Mouse (Mus musculus) spleen, adult 12 weeks (tissue): ENCODE results near the gene Gm20388.

Source experiments
- DNase-seq: peaks from one replicate; pipeline ENCODE4 v3.0.0; 2022; ENCODE audit warnings: low spot score

Gene Gm20388

GRCm38 (mm10) chr8:122415554-122415953 is 2504.9 kb downstream of the Gm20388 start:
- DNase-seq, result no peak

GRCm38 (mm10) chr8:122419881-122420555 is 2509.4 kb downstream of the Gm20388 start:
- DNase-seq, result no peak

DNA sequence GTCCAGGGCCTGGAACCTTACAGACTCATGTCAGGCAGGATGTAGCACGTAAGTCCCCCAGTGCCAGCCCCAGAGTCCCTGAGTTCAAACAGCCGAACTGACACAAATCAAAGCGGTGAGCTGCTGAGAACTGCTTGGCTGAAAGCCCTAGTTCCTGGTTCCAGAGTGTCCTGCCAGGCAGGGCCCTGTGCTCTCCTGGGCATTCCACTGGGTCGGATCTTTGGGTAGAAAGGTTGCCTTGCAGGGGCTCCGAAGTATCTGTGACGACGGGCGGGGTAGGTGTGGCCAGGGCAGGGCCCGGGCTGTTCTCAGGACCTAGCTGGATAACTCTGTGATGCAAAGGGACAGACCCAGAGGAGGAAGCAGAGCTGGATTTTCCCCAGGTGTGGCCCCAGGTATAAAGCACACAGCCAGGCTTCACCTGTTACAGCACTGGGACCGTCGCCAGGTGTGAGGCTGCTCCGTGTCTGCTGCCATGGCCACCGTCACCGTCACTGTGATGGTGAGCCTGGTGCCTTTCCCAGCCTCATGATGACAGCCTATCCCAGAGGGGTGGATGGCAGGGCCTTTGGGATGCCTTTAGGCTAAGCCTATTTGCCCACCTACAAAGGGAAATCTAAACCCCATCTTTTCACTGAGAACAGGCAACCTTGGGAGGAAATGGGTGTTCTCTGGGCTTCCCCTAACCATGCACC is 2510.9 kb downstream of the Gm20388 start, which contains the start of gene Il17c:
Gene Il17c (plus strand): TSS at position 645 of the 695 bp plus-strand sequence.
- DNase-seq, result no peak

GRCm38 (mm10) chr8:122423217-122423616 is 2512.6 kb downstream of the Gm20388 start:
- no peak for DNase-seq

DNA sequence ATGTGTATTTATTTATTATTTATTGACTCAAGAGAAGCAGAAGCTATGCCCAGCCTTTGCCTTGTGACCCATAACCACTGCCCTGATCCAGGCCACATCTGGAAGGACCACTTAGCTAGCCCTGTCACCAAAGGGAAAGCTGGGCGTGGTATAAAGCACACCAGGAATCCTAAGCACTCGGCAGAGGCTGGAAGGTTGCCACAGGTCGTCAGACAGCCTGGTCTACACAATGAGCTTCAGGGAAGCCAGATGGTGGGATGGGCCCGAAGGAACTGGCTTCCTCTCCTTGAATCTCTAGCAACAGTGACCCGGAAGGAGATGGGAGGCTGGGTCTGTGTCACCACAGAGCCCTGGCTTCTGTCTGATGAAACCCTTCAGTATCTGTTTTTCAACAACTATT is 2513.0 kb downstream of the Gm20388 start:
- no peak for DNase-seq

DNA sequence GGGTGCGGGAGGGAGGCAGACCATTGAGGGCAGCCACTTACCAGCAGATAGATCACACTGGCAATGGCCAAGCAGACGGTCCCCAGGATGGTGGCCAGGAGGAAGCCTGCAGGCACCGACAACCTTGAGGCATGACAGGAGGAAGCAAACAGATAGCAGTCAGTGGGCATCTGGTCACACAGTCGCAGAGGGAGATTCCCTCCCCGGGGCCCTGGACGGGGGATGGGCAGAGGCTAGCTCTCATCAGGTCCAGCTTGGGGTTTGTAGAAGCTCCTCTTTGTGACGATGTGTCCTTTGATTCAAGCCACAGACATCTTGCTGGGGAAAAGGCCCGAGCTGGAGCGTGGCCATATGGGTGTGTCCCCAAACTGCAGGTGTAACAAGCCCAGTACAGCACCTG is 2515.5 kb downstream of the Gm20388 start:
- DNase-seq, result no peak

GRCm38 (mm10) chr8:122427607-122428006 is 2517.0 kb downstream of the Gm20388 start:
- DNase-seq, result no peak

- no peak for DNase-seq
Measured at GRCm38 (mm10) chr8:122428163-122428562, 2517.5 kb downstream of the Gm20388 start.

DNA sequence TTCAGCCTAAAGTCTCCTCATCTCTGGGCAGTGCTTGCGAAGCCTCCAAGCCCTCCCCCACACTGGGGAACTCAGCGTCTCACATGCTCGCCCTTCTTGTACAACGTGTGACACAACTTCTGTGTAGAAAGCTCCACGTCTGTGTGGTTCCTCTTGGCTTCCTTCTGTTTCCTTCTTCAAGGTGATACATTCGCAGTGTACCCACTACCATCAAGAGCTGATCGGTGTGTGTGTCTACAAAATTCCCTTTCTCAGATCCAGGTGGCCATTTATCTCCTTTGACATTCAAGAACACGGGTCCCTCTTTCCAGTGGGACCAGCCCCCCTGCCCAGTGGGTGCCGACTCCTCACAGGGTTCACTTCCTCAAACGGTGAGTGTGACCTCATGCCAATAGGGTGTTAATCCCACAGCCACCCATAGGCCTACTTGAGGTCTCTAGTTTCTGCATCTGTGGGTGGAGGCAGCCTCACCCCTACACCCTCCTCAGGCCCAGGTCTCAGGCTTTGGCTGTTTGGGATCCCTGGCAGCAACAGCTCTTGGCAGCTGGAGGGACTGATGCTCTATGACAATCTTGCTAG is 2519.5 kb downstream of the Gm20388 start:
- peak; percentile 50 for DNase-seq

DNA sequence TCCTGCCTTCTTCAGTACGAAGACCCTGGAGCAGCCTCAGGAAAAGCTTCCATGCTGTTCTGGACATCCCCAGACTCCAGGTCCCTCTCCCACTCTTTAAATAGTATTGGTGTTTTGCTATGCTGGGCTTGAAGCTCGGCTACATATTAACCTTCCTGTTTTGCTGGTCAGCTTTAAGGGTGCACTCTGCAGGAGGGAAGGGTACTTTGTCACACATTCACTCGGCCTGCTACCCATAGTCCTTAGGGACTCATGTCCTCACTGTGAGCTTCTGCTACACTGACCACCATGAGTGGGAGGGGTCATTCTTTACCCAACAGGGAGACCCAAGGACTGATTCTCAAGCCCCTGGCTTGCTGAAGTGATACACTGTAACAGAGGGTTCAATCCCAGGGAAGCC is 2520.0 kb downstream of the Gm20388 start:
- no peak for DNase-seq

DNA sequence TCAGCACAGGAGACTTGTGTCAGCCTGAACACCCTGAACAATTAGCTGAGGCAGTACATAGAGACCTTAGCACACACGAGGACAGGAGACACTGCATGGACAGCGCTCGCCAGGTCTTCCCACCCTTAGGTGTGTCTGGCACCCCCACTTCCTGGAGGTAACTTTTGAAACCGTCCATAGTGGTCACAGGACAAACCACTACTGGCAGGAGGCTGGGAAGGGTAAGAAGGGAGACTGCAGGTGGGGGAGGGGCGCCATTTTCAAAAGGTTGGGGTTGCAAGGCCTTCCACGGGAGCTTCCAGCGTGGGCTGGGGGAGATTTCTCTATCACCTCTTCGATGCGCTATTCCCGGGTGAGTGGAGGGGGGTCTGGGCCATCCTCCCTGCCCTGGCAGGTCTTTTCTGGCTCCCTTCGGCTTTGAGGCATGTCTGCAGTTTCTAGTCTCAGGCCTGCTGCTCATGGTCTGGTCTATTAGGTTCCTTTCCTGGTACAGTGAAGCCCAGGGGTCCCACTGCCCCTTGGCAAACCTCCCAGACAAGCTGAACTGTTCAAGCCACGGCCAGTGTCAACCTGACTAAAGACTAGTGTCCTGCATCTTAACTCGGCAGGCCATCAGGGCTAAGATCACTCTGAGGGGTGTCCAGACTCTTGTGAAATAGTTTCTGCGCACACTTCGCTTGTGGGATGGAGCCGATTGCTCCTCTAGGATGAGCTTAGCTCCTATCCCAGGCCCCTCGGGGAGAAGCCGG is 2521.2 kb downstream of the Gm20388 start:
- DNase-seq, result peak; percentile 25

- peak; percentile 71 for DNase-seq
Measured at GRCm38 (mm10) chr8:122432443-122433268, 2522.0 kb downstream of the Gm20388 start, which contains the start of gene Cyba. TSS of gene Cyba (minus strand) at chr8:122432930.

DNA sequence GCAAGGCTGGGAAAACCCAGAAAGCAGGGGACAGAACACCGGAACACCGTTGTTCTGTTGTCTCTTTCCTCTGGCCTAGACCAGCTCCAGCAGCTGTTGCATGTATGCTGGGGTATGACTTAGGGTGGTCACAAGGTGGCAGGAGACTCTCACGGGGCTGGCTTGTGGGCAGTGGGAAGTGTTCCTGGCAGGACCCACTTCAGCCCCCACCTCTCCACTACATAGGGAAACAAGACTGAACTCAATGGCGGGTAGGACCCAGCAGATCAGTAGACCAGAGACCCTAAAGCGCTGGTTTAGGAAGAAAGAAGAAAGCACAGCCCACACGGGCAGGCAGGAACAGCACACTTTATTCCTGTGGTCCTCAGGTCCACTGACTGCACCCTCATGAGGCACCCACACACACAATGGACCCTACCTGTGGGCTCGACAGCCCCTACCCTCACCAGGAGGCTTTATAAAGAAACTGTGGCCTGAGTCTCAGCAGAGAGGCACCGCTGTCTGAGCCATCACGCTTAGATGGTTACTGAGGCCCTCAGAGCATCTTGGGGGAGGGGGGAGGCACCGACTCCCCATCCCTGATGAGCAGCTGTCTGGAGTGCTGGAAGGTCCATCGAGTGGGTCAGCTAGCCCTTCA is 2522.7 kb downstream of the Gm20388 start:
- no peak for DNase-seq

GRCm38 (mm10) chr8:122435375-122435774 is 2524.7 kb downstream of the Gm20388 start:
- DNase-seq, result no peak

- no peak for DNase-seq
Measured at GRCm38 (mm10) chr8:122436146-122436545, 2525.5 kb downstream of the Gm20388 start.

GRCm38 (mm10) chr8:122436586-122437125 is 2526.0 kb downstream of the Gm20388 start:
- no peak for DNase-seq

DNA sequence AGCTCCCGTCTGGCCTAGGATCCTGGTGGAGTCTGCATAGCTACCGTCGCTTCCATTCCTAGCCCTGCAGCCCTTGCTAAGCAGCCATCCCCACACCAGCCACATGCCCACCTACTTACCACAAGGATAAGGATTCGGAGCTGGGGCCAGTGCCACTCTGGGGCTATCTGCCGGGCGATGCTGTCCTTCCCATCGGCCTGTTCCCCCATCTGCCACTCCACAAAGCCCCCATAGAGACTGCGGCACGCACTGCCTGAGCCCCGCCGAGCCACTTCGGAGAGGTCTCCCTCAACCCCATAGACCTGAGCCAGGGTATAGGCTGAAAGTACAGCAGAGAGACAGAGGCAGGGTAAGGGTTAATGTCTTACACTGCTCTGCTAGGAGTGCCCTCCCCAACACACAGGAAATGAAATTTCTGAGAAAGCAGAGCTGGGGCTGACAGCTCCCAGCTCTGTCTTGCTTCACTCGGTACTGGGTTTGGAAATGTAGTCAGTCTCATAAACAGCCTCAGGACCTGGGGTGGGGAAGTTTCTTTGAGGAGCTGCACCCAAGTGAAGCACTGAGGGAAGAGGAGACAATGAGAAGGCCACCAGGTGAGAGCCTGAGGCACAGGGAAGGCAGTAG is 2527.2 kb downstream of the Gm20388 start:
- no peak for DNase-seq

DNA sequence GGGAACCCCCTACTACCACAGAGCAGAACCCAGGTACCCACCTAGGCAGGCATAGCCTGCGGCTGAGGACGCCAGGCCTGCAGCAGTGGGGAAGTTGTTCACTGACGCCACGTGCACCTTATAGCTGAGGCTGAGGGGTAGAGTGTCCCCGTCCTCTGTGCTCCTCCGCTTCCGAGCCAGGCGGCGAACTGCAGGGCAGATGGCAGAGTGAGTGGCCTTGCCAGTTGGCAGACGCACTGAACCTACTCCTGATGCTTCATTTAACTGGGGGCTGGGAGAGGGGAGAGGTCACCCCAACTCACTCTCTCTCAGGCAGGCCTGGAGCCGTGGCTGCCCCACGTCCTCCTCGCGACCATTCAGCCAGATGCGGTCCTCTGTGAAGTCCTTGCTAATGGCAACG is 2528.7 kb downstream of the Gm20388 start:
- no peak for DNase-seq

GRCm38 (mm10) chr8:122441326-122441725 is 2530.7 kb downstream of the Gm20388 start:
- DNase-seq, result no peak

DNA sequence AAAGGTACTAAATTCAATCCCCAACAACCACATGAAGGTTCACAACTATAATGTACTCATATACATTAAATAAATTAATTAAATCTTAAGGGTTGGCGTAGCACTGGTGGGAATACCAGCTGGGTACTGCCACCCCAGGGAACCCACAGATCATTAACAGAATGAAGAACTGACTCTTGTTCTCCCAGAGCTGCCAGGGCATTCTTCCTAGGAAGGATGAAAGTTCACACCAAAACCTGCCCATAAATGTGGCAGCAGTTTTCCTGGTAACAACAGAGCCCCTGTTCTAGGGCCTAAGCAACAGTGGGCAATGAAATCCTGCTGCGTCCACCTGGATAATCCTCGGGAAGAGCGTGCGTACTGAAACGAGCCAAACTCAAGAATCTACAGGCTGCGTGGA is 2531.7 kb downstream of the Gm20388 start:
- DNase-seq, result no peak
